Mouse (Mus musculus): ENCODE results near the gene Nfatc2.

GRCm38 (mm10) chr2:168450977-168451376, 150.5 kb downstream of the Nfatc2 start:
- no peak for TF ChIP-seq POLR2A (IDR thresholded peaks at IDR 0.05; ENCODE audit: borderline replicate concordance, control insufficient read depth, low read depth, low read length)
- peak; percentile 83 for TF ChIP-seq CTCF (IDR thresholded peaks at IDR 0.05; ENCODE audit: control insufficient read depth, insufficient read depth, low read length)

All from bone marrow, adult 2 months (tissue).